ENCODE assay signal across 26 mouse cellular contexts in the genomic region with DNA sequence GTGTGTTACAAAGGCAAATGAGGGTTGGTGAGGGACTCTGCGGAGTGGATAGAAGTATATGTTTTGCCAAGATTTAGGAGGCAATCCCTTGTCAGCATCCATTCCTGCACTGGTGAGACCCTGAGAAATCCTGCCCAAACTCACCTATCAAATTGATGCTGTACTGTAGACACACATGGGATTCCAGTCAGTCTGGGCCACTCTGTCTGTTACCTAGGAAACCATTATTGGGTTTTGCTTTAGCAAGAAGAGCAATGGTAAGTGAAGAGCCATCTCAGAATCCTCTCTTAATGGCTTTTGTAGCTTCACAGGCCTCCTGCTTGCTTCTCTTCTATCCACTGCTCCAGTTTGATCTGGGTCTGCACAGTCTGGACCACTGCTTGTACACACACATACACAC.
DNase-seq lines count a peak whose midpoint lies in the region; ATAC-seq and TF ChIP-seq lines count a peak whose summit lies in the region.
"Had no signal": no experiment of that assay in that cellular context is flagged by ENCODE, and none has a peak within 500 bp of the region (broad histone marks: within the 10 kb centered on the region; RNA-seq: fewer than 3 reads in every experiment).

No protein-coding gene starts in this region.

- no peak for TF ChIP-seq CTCF in testis, adult 2 months (IDR thresholded peaks at IDR 0.05; ENCODE audit: control insufficient read depth, insufficient read depth, insufficient replicate concordance, low read depth, low read length)

- DNase-seq in hindbrain, embryonic 10.5 days (ENCODE audit: low spot score) = no peak
- DNase-seq in testis, postnatal 14 days (ENCODE audit: low spot score) = no peak
- DNase-seq in frontal cortex, postnatal 36 days (ENCODE audit: low spot score in 2 of 2) = no peak
- no peak for DNase-seq in urinary bladder, adult 2 months (ENCODE audit: low spot score)
- DNase-seq: adrenal gland, adult 8-10 months; cerebellum, adult 11 months; cerebellum, adult 9-10 months; cerebellum, postnatal 36 days; forebrain, postnatal 0 days; gastrocnemius, postnatal 10 days; heart, postnatal 14 days; kidney, adult 9 months; kidney, postnatal 25 days; liver; lung, embryonic 14.5 days; lung, postnatal 14 days; thymus, postnatal 14 days had no signal

- H3K36me3 ChIP-seq in hindbrain, embryonic 12.5 days = no peaks in the 10 kb centered on the region
- no peaks in the 10 kb centered on the region for H3K36me3 ChIP-seq in hindbrain, embryonic 10.5 days
- H3K36me3 ChIP-seq in testis, adult 2 months (ENCODE audit: control insufficient read depth, insufficient read depth, low read length) = no peaks in the 10 kb centered on the region
- no peaks in the 10 kb centered on the region for H3K36me3 ChIP-seq in midbrain, embryonic 15.5 days (replicated peaks)
- H3K36me3 ChIP-seq: embryonic facial prominence, embryonic 12.5 days; forebrain, embryonic 10.5 days; liver, embryonic 15.5 days had no signal

- no peak overlapping the region for H3K4me3 ChIP-seq in hindbrain, embryonic 12.5 days
- H3K4me3 ChIP-seq in hindbrain, embryonic 10.5 days = no peak overlapping the region
- peak overlapping the region; percentile 68; the same call in 1 of the 2 replicates for H3K4me3 ChIP-seq in testis, adult 2 months (ENCODE audit: control insufficient read depth, low read depth, low read length)
- H3K4me3 ChIP-seq in midbrain, embryonic 15.5 days = no peak overlapping the region
- H3K4me3 ChIP-seq: embryonic facial prominence, embryonic 12.5 days; forebrain, embryonic 10.5 days; liver, embryonic 15.5 days; myocyte had no signal

- H3K9ac ChIP-seq in hindbrain, embryonic 12.5 days = no peak overlapping the region; the same call in 1 of the 2 replicates
- H3K9ac ChIP-seq in midbrain, embryonic 15.5 days = no peak overlapping the region
- H3K9ac ChIP-seq: embryonic facial prominence, embryonic 12.5 days; forebrain, postnatal 0 days; liver, embryonic 15.5 days; lung, embryonic 14.5 days had no signal

- H3K27ac ChIP-seq in hindbrain, embryonic 12.5 days = peak overlapping the region; percentile 66
- no peak overlapping the region for H3K27ac ChIP-seq in hindbrain, embryonic 10.5 days
- H3K27ac ChIP-seq in testis, adult 2 months (ENCODE audit: control insufficient read depth, insufficient read depth, low read depth, low read length) = no peak overlapping the region
- peak overlapping the region; percentile 48 for H3K27ac ChIP-seq in midbrain, embryonic 15.5 days
- H3K27ac ChIP-seq: embryonic facial prominence, embryonic 12.5 days; forebrain, embryonic 10.5 days; liver, embryonic 15.5 days had no signal

- no peak for TF ChIP-seq POLR2A in testis, adult 2 months (IDR thresholded peaks at IDR 0.05; ENCODE audit: control insufficient read depth, low read depth, low read length)

- H3K4me2 ChIP-seq in hindbrain, embryonic 12.5 days (replicated peaks) = no peak overlapping the region
- H3K4me2 ChIP-seq in midbrain, embryonic 15.5 days = no peak overlapping the region
- H3K4me2 ChIP-seq: embryonic facial prominence, embryonic 12.5 days; liver, embryonic 15.5 days; lung, embryonic 14.5 days had no signal

- H3K4me1 ChIP-seq in hindbrain, embryonic 12.5 days = peaks cover 10% of the 10 kb centered on the region
- H3K4me1 ChIP-seq in hindbrain, embryonic 10.5 days (replicated peaks) = 0 out of 2 replicates have a peak, but pooled peaks cover 5% of the 10 kb centered on the region
- no peaks in the 10 kb centered on the region for H3K4me1 ChIP-seq in testis, adult 2 months (ENCODE audit: control insufficient read depth, insufficient read depth, low read length)
- H3K4me1 ChIP-seq in midbrain, embryonic 15.5 days = peaks cover 8% of the 10 kb centered on the region; the same call in 1 of the 2 replicates

- H3K9me3 ChIP-seq in hindbrain, embryonic 12.5 days (replicated peaks) = no peaks in the 10 kb centered on the region
- H3K9me3 ChIP-seq in hindbrain, embryonic 10.5 days = no peaks in the 10 kb centered on the region
- no peaks in the 10 kb centered on the region for H3K9me3 ChIP-seq in midbrain, embryonic 15.5 days
- H3K9me3 ChIP-seq: embryonic facial prominence, embryonic 12.5 days; forebrain, embryonic 10.5 days; G1E; liver, embryonic 15.5 days had no signal

- no peak; the same call in 1 of the 2 replicates for ATAC-seq in hindbrain, embryonic 12.5 days (ENCODE audit: low FRiP score)
- ATAC-seq in midbrain, embryonic 15.5 days (replicated peaks) = peak; percentile 52; the same call in 1 of the 2 replicates
- ATAC-seq: forebrain, postnatal 0 days; intestine, postnatal 0 days had no signal

- 95% methylated on average over 1 of the region's 1 CpGs for WGBS in hindbrain, embryonic 12.5 days
- WGBS in hindbrain, embryonic 10.5 days = 98% methylated on average over 1 of the region's 1 CpGs
- 78% methylated on average over 1 of the region's 1 CpGs for WGBS in midbrain, embryonic 15.5 days

- no peaks in the 10 kb centered on the region for H3K27me3 ChIP-seq in hindbrain, embryonic 12.5 days
- no peaks in the 10 kb centered on the region for H3K27me3 ChIP-seq in hindbrain, embryonic 10.5 days (ENCODE audit: insufficient read depth, poor library complexity, severe bottlenecking)
- H3K27me3 ChIP-seq in testis, adult 2 months (ENCODE audit: control insufficient read depth, insufficient read depth, low read length) = no peaks in the 10 kb centered on the region
- H3K27me3 ChIP-seq in midbrain, embryonic 15.5 days (replicated peaks) = no peaks in the 10 kb centered on the region
- H3K27me3 ChIP-seq: embryonic facial prominence, embryonic 12.5 days; liver, embryonic 15.5 days had no signal

Comparison
In these comparisons a context has a peak if more than half of its experiments do, and no peak if none do; other contexts are left out.
1. H3K27ac ChIP-seq: peak in hindbrain, embryonic 12.5 days (single experiment) and midbrain, embryonic 15.5 days (single experiment); none in hindbrain, embryonic 10.5 days (single experiment) and testis, adult 2 months (single experiment).